Mouse (Mus musculus) olfactory bulb, adult 2 months (tissue): ENCODE results near the gene AC161166.1. TPM values are rescaled to one million over a fixed set of nuclear protein-coding genes. Genes with fewer than 3 reads are reported as not detected.
A peak's percentile ranks its signal among the peaks of the same experiment; 100 is the strongest.
"Not testable (repeated sequence)": the region's sequence is repeated elsewhere in the genome, so short reads cannot be mapped to it uniquely, and the experiment has no call there.

ENCODE experiments used
- H3K27ac ChIP-seq: fragments of 200-500 bp; 2 replicates; pipeline ENCODE4 v1.5.1; 2012; ENCODE audit warnings: low read depth, low read length; ENCODE audit not compliant: insufficient read depth
- H3K4me1 ChIP-seq: fragments of 200-500 bp; 2 replicates; pipeline ENCODE4 v1.6.1; 2012; ENCODE audit warnings: low read length; ENCODE audit not compliant: control insufficient read depth, insufficient read depth
- H3K4me3 ChIP-seq: fragments of 200-500 bp; 2 replicates; pipeline ENCODE4 v1.5.1; 2012; ENCODE audit warnings: mild to moderate bottlenecking, low read depth, low read length, moderate library complexity; ENCODE audit not compliant: insufficient read depth
- CTCF ChIP-seq: fragments of 200-500 bp; IDR thresholded peaks from 2 replicates; pipeline ENCODE4 v1.5.1; 2012; ENCODE audit warnings: low read depth, mild to moderate bottlenecking, low read length, moderate library complexity; ENCODE audit not compliant: insufficient read depth
- POLR2A ChIP-seq: fragments of 200-500 bp; IDR thresholded peaks from 2 replicates; pipeline ENCODE4 v1.6.1; 2012; ENCODE audit warnings: mild to moderate bottlenecking, low read depth, low read length, moderate library complexity; ENCODE audit not compliant: insufficient read depth
- WGBS: fragments of 180-500 bp; shearing (Covaris S2); methylation state at CpG from one replicate; pipeline ENCODE4 v1.1.7; 2018; 5-methylcytosine and 5-hydroxymethylcytosine counted together
- polyA plus RNA-seq: library from polyadenylated mRNA; stranded (reverse); fragments of >200 nt; gene quantifications from 2 replicates; pipeline ENCODE4 v1.2.4, GENCODE M21; 2012; ENCODE audit warnings: low replicate concordance; ENCODE audit not compliant: missing spikeins, insufficient read depth, insufficient read length

The AC161166.1 gene
- polyA plus RNA-seq, 1 experiment: not detected

DNA sequence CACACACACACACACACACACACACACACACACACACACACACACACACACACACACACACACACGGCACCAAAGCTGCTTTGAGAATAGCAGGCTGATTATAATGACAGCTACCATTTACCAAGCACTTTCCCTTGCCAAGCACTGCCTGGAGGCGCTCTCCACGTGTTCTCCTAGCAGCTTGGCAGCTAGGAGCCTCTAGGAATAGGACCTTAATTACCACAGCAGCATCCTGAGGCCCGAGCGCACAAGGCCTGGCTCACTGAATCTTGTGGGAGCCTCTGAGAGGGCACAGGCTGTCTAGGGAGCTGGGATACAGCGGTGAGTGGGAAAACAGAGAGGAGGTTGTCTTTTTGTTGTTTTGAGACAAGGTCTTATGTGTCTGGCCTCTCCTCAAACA, 5.4 kb upstream of the AC161166.1 start:
- WGBS: 18% methylated on average over 6 of the region's 6 CpGs
- Histone ChIP-seq H3K4me1 (peaks cover 6% of the 10 kb centered on the region; the same call in 1 of the 2 replicates), H3K27ac (0 out of 2 replicates have a peak overlapping the region, but pooled peaks have one; percentile 36), H3K4me3 (no peak overlapping the region)
- no peak for TF ChIP-seq POLR2A
- no peak for TF ChIP-seq CTCF

DNA sequence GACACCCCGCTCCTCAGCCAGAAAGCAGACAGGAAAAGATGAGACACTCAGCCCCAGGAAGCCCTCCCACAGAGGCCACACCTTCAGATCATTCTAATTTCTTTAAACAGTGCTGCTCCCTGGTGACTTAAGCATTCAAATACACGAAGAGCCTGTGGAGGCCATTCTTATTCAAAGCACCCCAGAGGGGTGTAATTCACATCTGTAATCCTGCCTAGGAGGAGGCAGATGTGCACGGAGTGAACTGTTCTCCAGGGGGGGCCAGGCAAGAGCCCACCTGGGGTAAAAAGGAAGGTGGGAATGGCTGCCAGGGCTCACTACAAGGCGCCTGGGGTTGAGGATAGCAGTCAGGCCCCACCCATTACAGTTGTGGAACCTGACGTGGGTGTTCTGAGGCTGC, 4.8 kb upstream of the AC161166.1 start:
- Histone ChIP-seq H3K27ac (0 out of 2 replicates have a peak overlapping the region, but pooled peaks have one; percentile 36), H3K4me1 (peaks cover 6% of the 10 kb centered on the region; the same call in 1 of the 2 replicates), H3K4me3 (no peak overlapping the region)
- WGBS: 42% methylated on average over 5 of the region's 5 CpGs
- TF ChIP-seq POLR2A (no peak), CTCF (no peak)

DNA sequence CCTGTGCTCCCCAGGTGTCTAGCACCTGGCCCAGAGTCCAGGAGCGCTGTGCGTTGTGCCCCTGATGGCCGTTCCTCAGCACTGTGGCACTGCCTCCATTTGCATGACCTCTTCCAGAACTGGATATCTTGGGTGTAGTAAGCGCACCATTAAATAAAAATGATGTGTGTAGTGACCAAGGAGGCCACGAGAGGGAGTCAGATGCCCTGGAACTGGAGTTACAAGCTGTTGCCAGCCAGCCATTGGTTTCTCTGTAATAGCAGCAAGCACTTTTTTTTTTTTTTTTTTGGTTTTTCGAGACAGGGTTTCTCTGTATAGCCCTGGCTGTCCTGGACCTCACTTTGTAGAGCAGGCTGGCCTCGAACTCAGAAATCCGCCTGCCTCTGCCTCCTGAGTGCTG, 4.1 kb upstream of the AC161166.1 start:
- H3K4me1 ChIP-seq, H3K27ac ChIP-seq, H3K4me3 ChIP-seq: not testable (repeated sequence)
- WGBS: 68% methylated on average over 8 of the region's 8 CpGs

DNA sequence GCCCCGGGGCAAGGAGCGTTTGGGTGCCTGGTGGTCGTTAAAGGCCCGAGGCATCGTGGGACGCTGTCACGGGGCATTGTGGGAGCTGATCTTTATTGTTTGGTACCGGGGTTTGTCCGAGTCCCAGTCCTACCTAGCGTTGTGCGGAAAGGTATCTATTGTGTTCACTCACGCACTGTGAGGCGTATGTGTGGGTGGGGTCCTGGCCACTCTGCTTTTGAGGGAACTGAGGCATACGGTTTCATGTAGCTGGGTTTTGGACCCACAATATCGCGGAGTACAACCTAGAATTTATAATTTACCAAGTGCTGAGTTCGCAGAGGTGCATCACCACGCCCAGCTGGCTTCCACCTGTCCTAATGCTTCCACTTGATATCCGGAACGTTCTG, 4.5 kb downstream of the AC161166.1 start:
- H3K4me1 ChIP-seq: peaks cover 16% of the 10 kb centered on the region
- under 1% methylated on average over 20 of the region's 20 CpGs for WGBS
- no peak for TF ChIP-seq POLR2A
- no peak for TF ChIP-seq CTCF

DNA sequence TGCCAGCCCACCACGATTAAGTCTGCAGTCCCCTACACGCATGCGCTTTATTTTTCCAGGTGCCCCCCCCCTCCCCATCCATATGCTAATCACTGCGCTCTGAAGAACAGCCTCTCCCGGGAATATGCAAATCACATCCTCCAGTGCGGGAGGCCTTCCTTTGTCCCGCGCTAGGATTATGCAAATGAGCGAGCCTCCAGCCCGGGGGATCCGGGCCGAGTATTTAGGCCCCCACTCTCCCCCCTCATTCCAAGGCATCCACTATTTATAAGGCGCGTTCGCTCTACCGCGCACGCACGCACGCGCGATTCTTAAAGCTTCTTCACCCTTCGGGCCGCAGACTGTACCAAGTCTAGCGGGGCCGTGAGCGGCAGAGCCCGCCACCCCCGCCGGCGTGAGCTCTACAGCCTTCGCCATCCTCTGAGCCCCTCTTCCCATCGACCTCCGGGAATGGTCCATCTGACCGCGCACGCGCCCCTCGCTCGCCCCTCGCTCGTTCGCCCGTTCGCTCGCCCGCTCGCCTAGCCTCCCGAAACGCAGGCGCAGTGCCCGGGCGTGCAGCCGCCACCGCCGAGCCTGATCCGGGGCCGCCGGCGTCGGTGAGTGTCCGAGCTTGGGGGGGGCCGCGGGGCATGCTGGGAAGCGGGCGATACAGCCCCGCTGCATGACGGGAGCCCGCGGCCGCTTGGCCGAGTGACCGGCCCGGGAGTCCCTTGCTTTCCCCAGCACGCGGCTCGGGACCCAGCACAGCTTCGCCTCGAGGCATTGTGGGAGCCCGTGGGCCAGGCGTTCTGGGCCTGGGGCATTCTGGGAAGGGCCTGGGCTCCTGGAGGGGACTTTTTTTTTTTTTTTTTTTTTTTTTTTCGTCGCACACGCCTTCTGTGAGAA, 5.2 kb downstream of the AC161166.1 start, which contains the start of gene Zfp428:
Gene Zfp428, plus strand, starts transcription at position 169 of the 888 bp plus-strand sequence.
- WGBS: under 1% methylated on average over 84 of the region's 84 CpGs
- TF ChIP-seq POLR2A: peak; percentile 52
- no peak for TF ChIP-seq CTCF
- Histone ChIP-seq H3K4me3 (peak within 1 kb of the TSS; percentile 57), H3K4me1 (peaks cover 16% of the 10 kb centered on the region), H3K27ac (peak within 1 kb of the TSS; percentile 83)

More for the DNA sequence above, 4.5 kb downstream of the AC161166.1 start:
- H3K4me3 ChIP-seq: peak overlapping the region; percentile 57
- H3K27ac ChIP-seq: peak overlapping the region; percentile 83

DNA sequence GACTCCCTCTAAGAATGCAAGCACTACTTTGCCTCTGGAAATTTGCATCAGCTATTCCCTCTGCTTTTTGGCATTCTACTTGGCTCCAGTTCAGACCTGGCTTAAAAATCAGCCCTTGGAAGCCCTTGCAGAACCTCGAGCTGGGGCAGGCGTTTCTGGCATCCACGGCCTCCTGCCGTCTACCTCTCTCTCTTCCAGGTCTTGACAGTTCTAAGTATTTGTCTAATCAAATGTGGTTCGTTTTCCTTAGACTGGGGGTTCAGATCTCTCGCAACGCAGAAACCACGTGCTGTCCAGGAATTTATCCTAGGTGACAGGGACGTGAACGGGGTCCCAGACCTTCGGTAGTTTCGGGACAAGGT, 5.8 kb downstream of the AC161166.1 start:
- WGBS: under 1% methylated on average over 12 of the region's 12 CpGs
- no peak for TF ChIP-seq POLR2A
- TF ChIP-seq CTCF: no peak
- Histone ChIP-seq H3K27ac (peak overlapping the region; percentile 83), H3K4me3 (peak overlapping the region; percentile 57), H3K4me1 (peaks cover 16% of the 10 kb centered on the region)

DNA sequence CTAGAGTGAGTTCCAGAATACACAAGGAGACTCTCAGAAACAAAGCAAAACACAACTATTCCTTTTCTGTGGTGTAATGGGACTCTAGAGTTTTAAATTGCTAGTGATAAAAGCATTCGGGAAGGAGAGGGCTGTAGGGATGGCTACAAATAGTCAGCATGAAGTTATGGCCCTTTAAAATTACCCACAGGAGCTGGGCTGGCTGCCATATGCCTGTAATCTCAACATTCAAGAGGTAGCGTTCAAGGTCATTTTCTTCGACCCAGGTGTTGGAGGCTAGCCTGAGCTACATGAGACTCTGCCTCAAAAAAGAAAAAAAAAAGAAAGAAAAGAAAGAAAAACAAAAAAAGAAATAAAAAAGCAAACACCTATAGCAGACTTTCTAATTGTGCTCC, 6.2 kb downstream of the AC161166.1 start:
- Histone ChIP-seq H3K27ac (peak overlapping the region; percentile 83), H3K4me3 (no peak overlapping the region), H3K4me1 (peaks cover 16% of the 10 kb centered on the region)
- no peak for TF ChIP-seq POLR2A
- no peak for TF ChIP-seq CTCF
- WGBS: 5% methylated on average over 3 of the region's 3 CpGs

DNA sequence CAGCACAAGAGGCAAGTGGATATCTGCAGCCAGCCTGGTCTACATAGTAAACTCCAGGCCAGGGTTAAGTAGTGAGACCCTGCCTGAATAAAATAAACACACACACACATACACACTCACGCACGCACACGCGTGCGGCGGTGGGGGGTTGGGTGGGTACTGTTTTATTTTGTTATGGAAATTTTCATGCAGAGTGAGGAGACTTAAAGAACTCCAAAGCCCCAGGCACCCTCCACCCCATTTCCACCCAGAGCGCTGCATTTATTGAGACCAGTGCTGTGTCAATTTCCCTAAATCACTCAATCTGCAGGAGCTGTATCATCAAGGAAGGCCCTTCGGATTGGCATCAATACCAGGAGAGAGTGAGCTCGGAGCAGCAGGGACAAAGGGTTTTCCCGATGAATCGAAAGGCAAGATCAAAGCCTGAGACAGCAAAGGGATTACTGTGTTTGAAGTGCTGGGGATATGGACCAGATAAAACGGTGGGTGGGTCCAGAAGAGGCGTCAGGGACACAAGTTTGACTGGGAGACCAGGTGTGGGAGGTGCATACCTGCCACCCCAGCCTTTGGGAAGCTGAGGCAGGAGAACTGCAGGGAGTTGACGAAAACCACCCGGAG, 6.7 kb downstream of the AC161166.1 start:
- H3K4me3 ChIP-seq: no peak overlapping the region
- TF ChIP-seq CTCF: no peak
- no peak for TF ChIP-seq POLR2A
- peak overlapping the region; percentile 83 for H3K27ac ChIP-seq
- H3K4me1 ChIP-seq: peaks cover 16% of the 10 kb centered on the region
- 11% methylated on average over 15 of the region's 15 CpGs for WGBS

DNA sequence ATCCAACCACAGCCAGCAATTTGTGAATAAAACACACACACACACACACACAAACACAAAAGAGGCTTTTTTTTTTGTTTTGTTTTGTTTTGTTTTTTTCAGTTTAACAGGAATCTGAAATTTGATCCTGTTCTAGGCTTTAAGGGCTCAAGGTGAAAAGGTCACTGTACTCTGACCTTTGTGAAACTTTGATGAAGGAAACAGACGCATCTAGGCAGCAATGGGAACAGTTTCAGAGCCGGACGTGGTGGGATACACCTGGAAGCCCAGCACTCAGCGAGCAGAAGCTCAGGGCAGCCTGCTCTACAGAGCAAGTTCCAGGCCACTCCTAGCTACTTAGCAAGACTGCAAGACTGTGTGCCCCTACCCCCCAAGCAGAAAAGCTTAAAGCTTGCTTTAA, 7.4 kb downstream of the AC161166.1 start:
- 53% methylated on average over 4 of the region's 4 CpGs for WGBS
- TF ChIP-seq CTCF (no peak), POLR2A (no peak)
- H3K27ac ChIP-seq: no peak overlapping the region

More for the DNA sequence above, 7.4 kb downstream of the AC161166.1 start:
- Histone ChIP-seq H3K4me1 (peaks cover 16% of the 10 kb centered on the region), H3K4me3 (no peak overlapping the region)
